Mouse (Mus musculus) kidney, adult 10 weeks (tissue): ENCODE results near the gene Prtg. TPM values are rescaled to one million over a fixed set of nuclear protein-coding genes. Genes with fewer than 3 reads are reported as not detected.

Source experiments
- polyA plus RNA-seq: library from polyadenylated mRNA; stranded (reverse); fragments of 350-450 nt; fragmentation: Illumina TruSeq; extraction: RNeasy Lipid Tissue Mini Kit (QIAGEN cat#74804); gene quantifications from one replicate; pipeline ENCODE4 v1.2.3, GENCODE M21; 2014; ENCODE audit warnings: low read depth, low replicate concordance

Gene Prtg
- polyA plus RNA-seq: 0.16 TPM

GRCm38 (mm10) chr9:72806731-72807419, at the start of gene Prtg:
TSS of gene Prtg (plus strand) at chr9:72806874.

GRCm38 (mm10) chr9:72925021-72925934, 118.6 kb downstream of the Prtg start, which contains the start of gene Pygo1:
TSS of gene Pygo1 (plus strand) at chr9:72925645.

GRCm38 (mm10) chr9:72958521-72959450, 152.1 kb downstream of the Prtg start, which contains the start of the genes Dyx1c1 and Gm44503:
TSS of gene Dyx1c1 (plus strand) at chr9:72958785.
TSS of gene Gm44503 (plus strand) at chr9:72958852.

Other genes with a start within 250 kb of the Prtg start
- 294 TPM for gene Nedd4, start 144.5 kb upstream of the Prtg start, polyA plus RNA-seq
- gene Pygo1, start 118.8 kb downstream of the Prtg start, polyA plus RNA-seq: 0.61 TPM
- gene Dyx1c1, start 151.9 kb downstream of the Prtg start, polyA plus RNA-seq: 3.8 TPM
- gene Gm44503, start 152.0 kb downstream of the Prtg start, polyA plus RNA-seq: 0.73 TPM
- gene Ccpg1os, start 178.5 kb downstream of the Prtg start, polyA plus RNA-seq: 29.9 TPM
- gene Ccpg1, start 178.6 kb downstream of the Prtg start, polyA plus RNA-seq: 209 TPM
- gene Pigb, start 233.5 kb downstream of the Prtg start, polyA plus RNA-seq: 11.5 TPM
- gene Rab27a, start 238.0 kb downstream of the Prtg start, polyA plus RNA-seq: 37.3 TPM